Mouse (Mus musculus) CH12.LX (cell line): ENCODE measurements around the gene Ssh3. TPM values are rescaled to one million over a fixed set of nuclear protein-coding genes. Genes with fewer than 3 reads are reported as not detected.

Source experiments
- DNase-seq: peaks from one replicate; pipeline ENCODE4 v3.0.0-alpha.2; 2013; ENCODE audit errors: extremely low read depth
- H3K27ac ChIP-seq: 2 replicates; pipeline ENCODE4 v1.5.1; 2012; ENCODE audit warnings: low read depth, mild to moderate bottlenecking, control low read depth, moderate library complexity; ENCODE audit not compliant: insufficient read depth
- H3K27me3 ChIP-seq: replicated peaks from 2 replicates; pipeline ENCODE3; 2012; ENCODE audit warnings: inconsistent platforms
- H3K36me3 ChIP-seq, 2 experiments: replicated peaks in 1 of 2; 2 replicates each; pipeline versions ENCODE3 to v1.6.1; 2012; ENCODE audit warnings: inconsistent platforms in 1 of 2, low read length in 1 of 2, mild to moderate bottlenecking in 1 of 2, mixed read lengths in 1 of 2, moderate library complexity in 1 of 2; ENCODE audit not compliant: control insufficient read depth in 1 of 2, insufficient read depth in 1 of 2
- H3K4me1 ChIP-seq, 2 experiments: 2 replicates each; pipeline ENCODE4 v1.6.1; 2012; ENCODE audit warnings: inconsistent platforms in 1 of 2, moderate library complexity in 1 of 2; ENCODE audit not compliant: insufficient read depth in 2 of 2, control insufficient read depth in 1 of 2
- H3K4me2 ChIP-seq: 2 replicates; pipeline ENCODE4 v1.6.1; 2012; ENCODE audit warnings: low read depth, mild to moderate bottlenecking, control low read depth; ENCODE audit not compliant: poor library complexity, insufficient read depth, severe bottlenecking
- H3K4me3 ChIP-seq, 3 experiments: fragments of 150-350 bp in 1 of 3; sonication (generic) in 1 of 3; replicated peaks in 1 of 3; 2 replicates each; pipeline versions ENCODE3 to v1.5.1; 2011 to 2012; ENCODE audit warnings: low read depth in 2 of 3, low read length in 2 of 3, mild to moderate bottlenecking in 2 of 3, moderate library complexity in 2 of 3, control low read depth in 1 of 3, improper control_type of control experiment in 1 of 3, inconsistent platforms in 1 of 3, mixed read lengths in 1 of 3; ENCODE audit not compliant: poor library complexity in 1 of 3
- H3K79me2 ChIP-seq: replicated peaks from 2 replicates; pipeline ENCODE4 v1.6.1; 2012; ENCODE audit warnings: mild to moderate bottlenecking, moderate library complexity; ENCODE audit not compliant: control insufficient read depth, poor library complexity, insufficient read depth, severe bottlenecking; ENCODE audit errors: extremely low read depth
- H3K9ac ChIP-seq: 2 replicates; pipeline ENCODE4 v1.6.1; 2012; ENCODE audit warnings: low read depth, mild to moderate bottlenecking, control low read depth, moderate library complexity; ENCODE audit not compliant: insufficient read depth
- H3K9me3 ChIP-seq: replicated peaks from 2 replicates; pipeline ENCODE3; 2012; ENCODE audit warnings: low read length, inconsistent platforms, mixed read lengths
- BHLHE40 ChIP-seq: IDR thresholded peaks from 2 replicates; pipeline ENCODE4 v1.6.1; 2011; ENCODE audit warnings: mild to moderate bottlenecking, low read depth, low read length, improper control_type of control experiment
- CHD1 ChIP-seq: IDR thresholded peaks from 2 replicates; pipeline ENCODE4 v1.6.1; 2012; ENCODE audit warnings: low read depth, low read length, improper control_type of control experiment, inconsistent platforms
- ETS1 ChIP-seq: conservative IDR thresholded peaks from 2 replicates; pipeline ENCODE4 v1.6.1; 2012; ENCODE audit warnings: low read depth, mild to moderate bottlenecking, inconsistent platforms, low read length, improper control_type of control experiment, moderate library complexity
- HCFC1 ChIP-seq: IDR thresholded peaks from 2 replicates; pipeline ENCODE4 v1.6.1; 2012; ENCODE audit warnings: low read depth, mild to moderate bottlenecking, inconsistent platforms, low read length, improper control_type of control experiment
- IRF4 ChIP-seq: IDR thresholded peaks from 2 replicates; pipeline ENCODE4 v1.6.1; 2014; ENCODE audit warnings: low read depth, mild to moderate bottlenecking, inconsistent platforms, low read length, improper control_type of control experiment
- KAT2A ChIP-seq: IDR thresholded peaks from 2 replicates; pipeline ENCODE4 v1.6.1; 2012; ENCODE audit warnings: low read length, improper control_type of control experiment, inconsistent platforms; ENCODE audit not compliant: insufficient replicate concordance
- MAX ChIP-seq: IDR thresholded peaks from 2 replicates; pipeline ENCODE4 v1.6.1; 2011; ENCODE audit warnings: low read length, improper control_type of control experiment
- MXI1 ChIP-seq: IDR thresholded peaks from 2 replicates; pipeline ENCODE4 v1.6.1; 2011; ENCODE audit warnings: mild to moderate bottlenecking, low read depth, low read length, improper control_type of control experiment
- NELFE ChIP-seq: IDR thresholded peaks from 2 replicates; pipeline ENCODE4 v1.6.1; 2011; ENCODE audit warnings: low read depth, low read length, improper control_type of control experiment
- NRF1 ChIP-seq: IDR thresholded peaks from 2 replicates; pipeline ENCODE4 v1.6.1; 2014; ENCODE audit warnings: low read depth, mild to moderate bottlenecking, inconsistent platforms, low read length, improper control_type of control experiment, moderate library complexity
- TCF12 ChIP-seq: IDR thresholded peaks from 2 replicates; pipeline ENCODE4 v1.6.1; 2014; ENCODE audit warnings: low read depth, mild to moderate bottlenecking, inconsistent platforms, low read length, improper control_type of control experiment
- UBTF ChIP-seq: IDR thresholded peaks from 2 replicates; pipeline ENCODE4 v1.6.1; 2012; ENCODE audit warnings: low read depth, mild to moderate bottlenecking, inconsistent platforms, low read length, improper control_type of control experiment, moderate library complexity
- USF2 ChIP-seq: conservative IDR thresholded peaks from 2 replicates; pipeline ENCODE4 v1.6.1; 2011; ENCODE audit warnings: low read depth, low read length, improper control_type of control experiment
- dilution Hi-C: fragments of 300-500 bp; cut with MboI; formaldehyde crosslinking; loops from 2 replicates; pipeline ENCODE4 v1.14.3; 2020; ENCODE audit warnings: low sequenced_read_pairs; ENCODE audit not compliant: extremely low pct_unique_long_range_greater_than_20kb, extremely low pct_ligation_motif_present
- in situ Hi-C: fragments of 300-500 bp; cut with MboI; formaldehyde crosslinking; loops from 3 replicates; pipeline ENCODE4 v1.14.3; 2019; ENCODE audit warnings: low sequenced_read_pairs, low pct_ligation_motif_present, low pct_unique_long_range_greater_than_20kb, mixed read lengths
- polyA plus RNA-seq: library from polyadenylated mRNA; unstranded; fragments of >175 nt; gene quantifications from 2 replicates; pipeline ENCODE4 v1.2.1, GENCODE M21; 2012; ENCODE audit warnings: low read depth; ENCODE audit not compliant: insufficient read length
- total RNA-seq, 2 experiments: library from RNA; depleted of rRNA; stranded (reverse); fragments of 300-350 nt in 1 of 2; fragments of >200 nt in 1 of 2; gene quantifications; 2 replicates each; pipeline ENCODE4 v1.2.3; 2012 to 2014

Ssh3 gene
- total and polyA plus RNA-seq, 3 experiments, result 5.6 to 30.0 (median 12.3) TPM

DNA sequence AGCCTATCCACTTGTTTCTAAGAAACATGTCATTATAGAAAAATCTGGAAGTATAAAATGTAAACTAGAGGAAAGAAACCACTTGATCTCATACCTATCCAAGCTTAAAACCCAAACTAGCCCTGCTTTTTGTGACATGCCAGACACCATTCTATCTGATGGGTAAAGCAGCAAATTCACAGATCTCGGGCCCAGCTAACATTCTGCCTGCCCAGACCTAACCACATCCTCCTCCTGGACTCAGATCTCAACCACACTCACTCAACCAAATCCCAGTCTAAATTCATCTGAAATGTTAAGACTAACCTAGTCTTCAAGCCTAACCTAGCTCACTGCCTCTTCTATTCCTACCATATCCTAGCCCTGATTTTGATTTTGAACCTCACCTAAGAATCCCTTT lies 50.2 kb downstream of the Ssh3 start:
- Histone ChIP-seq H3K27me3 (peaks cover 41% of the 10 kb centered on the region), H3K79me2 (no peaks in the 10 kb centered on the region), H3K4me3 (no peak overlapping the region), H3K9me3 (no peaks in the 10 kb centered on the region), H3K36me3 (no peaks in the 10 kb centered on the region), H3K27ac (no peak overlapping the region), H3K4me2 (no peak overlapping the region), H3K9ac (no peak overlapping the region), H3K4me1 (peaks cover 7 to 56% of the 10 kb centered on the region in 2 experiments; a peak in 3 of 4 replicates)
- in situ Hi-C loops (no loop called here), dilution Hi-C loops (no loop called here)
- peak; percentile 37 for DNase-seq
- TF ChIP-seq ETS1 (no peak), IRF4 (0 out of 2 replicates have a peak, but pooled peaks have one; percentile 12), NRF1 (no peak)

DNA sequence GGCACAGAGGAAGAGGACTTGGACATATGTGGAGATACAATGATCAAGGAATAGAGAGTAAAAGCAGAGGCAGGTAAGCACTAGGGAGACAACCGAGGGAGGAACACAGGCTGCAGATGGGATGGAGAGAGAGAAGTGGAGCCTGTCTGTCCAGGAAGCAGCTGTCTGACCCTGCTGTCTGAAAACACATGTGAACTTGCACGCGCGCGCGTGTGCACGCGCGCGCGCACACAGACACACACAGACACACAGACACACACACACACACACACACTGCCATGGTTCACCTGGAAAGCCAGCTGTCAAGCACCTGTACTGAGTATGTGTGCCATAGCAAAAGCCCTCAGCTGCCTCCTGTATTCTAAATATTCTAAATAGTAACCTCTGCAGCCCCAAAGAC lies 50.7 kb downstream of the Ssh3 start:
- Histone ChIP-seq H3K27ac (no peak overlapping the region), H3K4me2 (no peak overlapping the region), H3K4me1 (peaks cover 10 to 59% of the 10 kb centered on the region in 2 experiments; a peak in 3 of 4 replicates)

DNA sequence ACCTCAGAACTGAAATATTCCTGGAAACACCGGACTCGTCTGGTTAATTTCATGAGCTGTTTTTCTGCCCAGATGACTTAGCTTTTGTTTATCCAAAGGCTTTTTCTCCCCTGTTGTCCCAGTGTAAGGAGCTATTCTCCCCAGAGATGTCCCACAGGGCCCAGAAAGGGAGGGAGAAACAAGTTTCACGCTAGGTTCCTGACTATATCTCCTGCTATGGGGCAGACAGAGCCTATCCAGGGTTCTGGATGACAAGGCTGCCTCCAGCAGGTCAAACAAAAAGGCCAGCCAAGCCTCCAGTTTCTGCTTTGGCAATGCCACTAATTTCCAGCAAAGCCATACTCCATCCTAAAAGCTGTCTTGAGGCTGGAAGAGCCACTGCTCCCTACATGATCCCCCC lies 51.1 kb downstream of the Ssh3 start:
- no peak for DNase-seq
- Histone ChIP-seq H3K9me3 (no peaks in the 10 kb centered on the region), H3K27ac (no peak overlapping the region), H3K36me3 (no peaks in the 10 kb centered on the region), H3K4me2 (no peak overlapping the region), H3K4me3 (no peak overlapping the region), H3K27me3 (peaks cover 48% of the 10 kb centered on the region), H3K9ac (no peak overlapping the region), H3K4me1 (peaks cover 10 to 59% of the 10 kb centered on the region in 2 experiments; a peak in 3 of 4 replicates), H3K79me2 (no peaks in the 10 kb centered on the region)
- in situ Hi-C loops (no loop called here), dilution Hi-C loops (no loop called here)
- no peak for TF ChIP-seq MXI1
- TF ChIP-seq HCFC1, result no peak
- no peak for TF ChIP-seq CHD1
- TF ChIP-seq MAX, result no peak
- TF ChIP-seq BHLHE40, result no peak
- TF ChIP-seq KAT2A, result no peak
- no peak for TF ChIP-seq NELFE

More for the DNA sequence above, 50.7 kb downstream of the Ssh3 start:
- Histone ChIP-seq H3K4me3 (no peak overlapping the region), H3K9ac (no peak overlapping the region), H3K9me3 (no peaks in the 10 kb centered on the region), H3K27me3 (peaks cover 44% of the 10 kb centered on the region), H3K36me3 (no peaks in the 10 kb centered on the region), H3K79me2 (no peaks in the 10 kb centered on the region)
- no peak for DNase-seq
- dilution Hi-C loops, result no loop called here
- in situ Hi-C loops, result no loop called here
- TF ChIP-seq BHLHE40, result 0 out of 2 replicates have a peak, but pooled peaks have one; percentile 35
- TF ChIP-seq TCF12, result no peak
- TF ChIP-seq UBTF, result no peak
- TF ChIP-seq USF2, result no peak
- TF ChIP-seq NRF1, result peak; percentile 57
